Mouse (Mus musculus): ENCODE data around the gene Prdm16.

The Prdm16 gene

GRCm38 (mm10) chr4:154517991-154518390, 118.7 kb downstream of the Prdm16 start:
- no peak for DNase-seq (ENCODE audit: extremely low read depth, low read depth, low spot score)

DNA sequence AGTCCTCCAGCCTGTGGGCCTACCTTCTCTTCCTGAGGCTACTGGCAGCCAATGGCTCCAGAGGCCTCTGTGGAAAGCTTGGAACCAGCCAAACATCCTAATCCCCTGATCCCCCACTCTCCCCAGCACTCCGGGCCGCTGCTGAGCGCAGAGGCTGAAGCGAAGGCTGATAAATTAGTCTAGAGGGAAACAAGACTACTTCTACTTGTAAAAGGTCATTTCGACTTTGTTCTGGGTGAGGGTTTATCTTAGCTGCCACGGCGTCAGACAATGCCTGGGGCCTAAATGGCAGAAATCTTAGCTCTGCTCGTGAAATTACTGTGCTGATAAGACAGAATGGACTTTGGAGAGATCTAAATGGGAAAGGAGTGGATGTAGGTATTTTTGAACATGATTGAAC, 120.2 kb downstream of the Prdm16 start:
- no peak for DNase-seq (ENCODE audit: extremely low read depth, low read depth, low spot score)

DNA sequence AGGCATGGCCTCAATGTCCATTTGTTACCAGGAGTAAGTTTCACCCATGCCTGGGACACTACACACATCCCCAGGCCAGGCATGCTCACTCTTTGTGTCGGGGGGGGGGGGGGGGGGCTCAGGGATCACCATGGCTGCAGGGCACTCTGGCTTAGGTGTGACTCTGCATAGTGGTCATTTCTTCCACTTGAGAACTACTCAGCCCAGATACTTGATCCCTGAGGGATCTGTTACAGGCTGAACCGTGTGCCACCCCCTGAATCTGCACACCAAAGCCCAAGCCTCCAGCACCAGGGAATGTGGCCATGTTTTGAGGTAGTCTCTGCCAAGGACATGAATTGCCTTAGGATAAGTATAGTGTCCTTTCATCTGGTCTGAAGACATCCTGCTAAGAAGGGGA, 123.0 kb downstream of the Prdm16 start:
- DNase-seq (ENCODE audit: extremely low read depth, low read depth, low spot score): no peak

GRCm38 (mm10) chr4:154512518-154513090, 124.1 kb downstream of the Prdm16 start:
- no peak for DNase-seq (ENCODE audit: extremely low read depth, low read depth, low spot score)

- DNase-seq (ENCODE audit: extremely low read depth, low read depth, low spot score): no peak
These were observed 124.9 kb downstream of the Prdm16 start for GRCm38 (mm10) chr4:154511767-154512166.

- DNase-seq (ENCODE audit: extremely low read depth, low read depth, low spot score): no peak
These were observed 129.8 kb downstream of the Prdm16 start for GRCm38 (mm10) chr4:154506774-154507435.

DNA sequence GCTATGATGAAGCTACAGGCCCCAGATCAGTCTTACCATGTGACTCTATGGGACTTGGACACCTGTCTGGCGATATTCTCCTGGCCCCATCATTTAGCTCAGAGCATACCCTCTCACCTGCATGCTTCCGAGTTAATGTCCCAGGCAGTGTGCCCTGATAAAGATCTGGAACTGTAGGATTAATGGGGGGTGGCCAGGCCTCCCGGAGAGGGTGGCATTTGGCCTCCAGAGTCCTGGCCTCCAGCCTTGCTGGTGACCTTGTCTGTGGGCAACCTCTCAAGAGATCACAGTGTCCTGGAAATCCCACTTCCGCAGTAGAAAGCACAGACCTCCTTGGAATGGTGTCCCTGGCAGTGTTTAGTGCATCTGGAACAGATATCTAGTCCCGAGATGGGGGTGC, 131.4 kb downstream of the Prdm16 start:
- DNase-seq (ENCODE audit: extremely low read depth, low read depth, low spot score): no peak

- no peak for DNase-seq (ENCODE audit: extremely low read depth, low read depth, low spot score)
These were observed 133.3 kb downstream of the Prdm16 start for GRCm38 (mm10) chr4:154503260-154503829.

- no peak for DNase-seq (ENCODE audit: extremely low read depth, low read depth, low spot score)
These were observed 134.2 kb downstream of the Prdm16 start for GRCm38 (mm10) chr4:154502403-154503000.

DNA sequence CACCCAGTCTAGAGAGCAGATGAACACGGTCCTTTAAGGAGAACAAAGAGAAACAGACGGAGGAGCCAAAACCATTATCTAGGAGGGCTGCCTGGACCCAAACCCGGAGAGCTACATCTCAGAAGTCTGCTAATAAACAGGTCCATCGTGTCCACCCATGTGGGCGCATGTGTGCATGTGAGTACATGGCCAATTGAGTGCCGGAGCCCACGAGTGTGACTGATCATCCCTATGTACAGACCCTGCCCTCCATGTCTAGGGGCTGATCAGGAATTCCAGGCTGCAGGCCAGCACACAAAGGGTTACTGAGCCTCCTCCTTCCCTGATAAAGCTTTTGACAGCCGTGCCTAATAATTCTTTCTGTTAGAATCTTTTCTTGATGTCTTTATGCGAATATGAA, 136.0 kb downstream of the Prdm16 start:
- DNase-seq (ENCODE audit: extremely low read depth, low read depth, low spot score): no peak

- DNase-seq (ENCODE audit: extremely low read depth, low read depth, low spot score): peak; percentile 30
These were observed 136.8 kb downstream of the Prdm16 start for GRCm38 (mm10) chr4:154499701-154500523.

GRCm38 (mm10) chr4:154497423-154498175, 139.1 kb downstream of the Prdm16 start:
- no peak for DNase-seq (ENCODE audit: extremely low read depth, low read depth, low spot score)

GRCm38 (mm10) chr4:154496991-154497390, 139.7 kb downstream of the Prdm16 start:
- no peak for DNase-seq (ENCODE audit: extremely low read depth, low read depth, low spot score)

DNA sequence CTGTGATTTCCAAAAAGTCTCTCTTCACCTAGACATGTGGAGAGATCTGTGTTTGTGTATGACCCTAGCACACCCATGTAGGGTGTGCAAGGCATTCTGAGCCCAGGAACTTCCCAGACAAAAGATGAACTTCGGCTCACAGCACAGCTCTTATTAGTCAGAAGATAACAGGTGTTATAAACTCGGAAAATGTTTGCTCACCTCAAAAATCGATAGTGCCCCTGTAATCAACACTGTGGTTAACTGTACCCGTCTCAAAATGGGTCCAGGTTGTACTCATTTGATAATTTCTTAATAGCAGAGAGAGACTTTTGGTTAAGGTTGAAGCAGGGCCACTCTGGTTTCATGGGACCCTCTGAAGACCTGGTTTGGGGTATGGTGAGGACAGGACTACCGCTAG, 140.2 kb downstream of the Prdm16 start:
- DNase-seq (ENCODE audit: extremely low read depth, low read depth, low spot score): no peak

- no peak for DNase-seq (ENCODE audit: extremely low read depth, low read depth, low spot score)
These were observed 142.7 kb downstream of the Prdm16 start for GRCm38 (mm10) chr4:154493996-154494395.

- DNase-seq (ENCODE audit: extremely low read depth, low read depth, low spot score): no peak
These were observed 144.0 kb downstream of the Prdm16 start for GRCm38 (mm10) chr4:154492714-154493121.

GRCm38 (mm10) chr4:154492268-154492667, 144.4 kb downstream of the Prdm16 start:
- DNase-seq (ENCODE audit: extremely low read depth, low read depth, low spot score): no peak

GRCm38 (mm10) chr4:154488031-154488430, 148.6 kb downstream of the Prdm16 start:
- DNase-seq (ENCODE audit: extremely low read depth, low read depth, low spot score): no peak

GRCm38 (mm10) chr4:154482695-154483094, 154.0 kb downstream of the Prdm16 start:
- no peak for DNase-seq (ENCODE audit: extremely low read depth, low read depth, low spot score)

- no peak for DNase-seq (ENCODE audit: extremely low read depth, low read depth, low spot score)
These were observed 154.7 kb downstream of the Prdm16 start for GRCm38 (mm10) chr4:154481771-154482637.
